Mouse (Mus musculus) stomach, postnatal 0 days (tissue): Measurements from ENCODE around the gene N4bp2l2. TPM values are rescaled to one million over a fixed set of nuclear protein-coding genes. Genes with fewer than 3 reads are reported as not detected.

Experiments used
- ATAC-seq: fragments of 200-750 bp; cut with Nextera tagmentation; 2 replicates; pipeline ENCODE4 v1.8.0; 2017; ENCODE audit not compliant: low FRiP score, low TSS enrichment
- DNase-seq: peaks from one replicate; pipeline ENCODE4 v3.0.0-alpha.2; 2016; ENCODE audit warnings: low spot score
- H3K27ac ChIP-seq: fragments of 300-500 bp; sonication (generic); replicated peaks from 2 replicates; pipeline ENCODE4 v1.5.1; 2014; ENCODE audit warnings: mild to moderate bottlenecking, control low read depth
- H3K27me3 ChIP-seq: fragments of 300-500 bp; sonication (generic); 2 replicates; pipeline ENCODE4 v1.6.1; 2014; ENCODE audit warnings: low read length; ENCODE audit not compliant: control insufficient read depth, insufficient read depth
- H3K36me3 ChIP-seq: fragments of 300-500 bp; sonication (generic); 2 replicates; pipeline ENCODE4 v1.6.1; 2014; ENCODE audit warnings: low read length, mixed read lengths; ENCODE audit not compliant: control insufficient read depth, insufficient read depth
- H3K4me1 ChIP-seq: fragments of 300-500 bp; sonication (generic); replicated peaks from 2 replicates; pipeline ENCODE4 v1.6.1; 2014; ENCODE audit warnings: antibody characterized with exemption; ENCODE audit not compliant: control insufficient read depth, insufficient read depth
- H3K4me2 ChIP-seq: fragments of 300-500 bp; sonication (generic); replicated peaks from 2 replicates; pipeline ENCODE4 v1.6.1; 2014; ENCODE audit warnings: low read depth, mild to moderate bottlenecking, control low read depth, moderate library complexity
- H3K4me3 ChIP-seq: fragments of 300-500 bp; sonication (generic); 2 replicates; pipeline ENCODE4 v1.5.1; 2014; ENCODE audit warnings: low read depth, low read length, control low read depth
- H3K9ac ChIP-seq: fragments of 300-500 bp; sonication (generic); 2 replicates; pipeline ENCODE4 v1.6.1; 2014; ENCODE audit warnings: mild to moderate bottlenecking, low read length, control low read depth, mixed read lengths
- H3K9me3 ChIP-seq: fragments of 300-500 bp; sonication (generic); 2 replicates; pipeline ENCODE4 v1.6.1; 2016; ENCODE audit warnings: low read length; ENCODE audit not compliant: control insufficient read depth
- CTCF ChIP-seq: IDR thresholded peaks from 2 replicates; pipeline ENCODE4 v1.5.1; 2016; ENCODE audit warnings: antibody characterized with exemption, low read depth, mild to moderate bottlenecking, moderate library complexity
- EP300 ChIP-seq: optimal IDR thresholded peaks from 2 replicates; pipeline ENCODE3; 2016; ENCODE audit warnings: antibody characterized with exemption
- WGBS: fragments of 180-500 bp; shearing (Covaris S2); extraction: QIAGEN DNeasy Blood & Tissue Kit; methylation state at CpG from one replicate; pipeline ENCODE4 v1.1.7; 2014; 5-methylcytosine and 5-hydroxymethylcytosine counted together
- polyA plus RNA-seq: library from polyadenylated mRNA; unstranded; fragments of >200 nt; fragmentation: Nextera tagmentation; extraction: Ambion mirVana; gene quantifications from 2 replicates; pipeline ENCODE4 v1.2.1, GENCODE M21; 2015

Gene N4bp2l2
- polyA plus RNA-seq, 1 experiment from 2014 or later: 32.1 TPM

DNA sequence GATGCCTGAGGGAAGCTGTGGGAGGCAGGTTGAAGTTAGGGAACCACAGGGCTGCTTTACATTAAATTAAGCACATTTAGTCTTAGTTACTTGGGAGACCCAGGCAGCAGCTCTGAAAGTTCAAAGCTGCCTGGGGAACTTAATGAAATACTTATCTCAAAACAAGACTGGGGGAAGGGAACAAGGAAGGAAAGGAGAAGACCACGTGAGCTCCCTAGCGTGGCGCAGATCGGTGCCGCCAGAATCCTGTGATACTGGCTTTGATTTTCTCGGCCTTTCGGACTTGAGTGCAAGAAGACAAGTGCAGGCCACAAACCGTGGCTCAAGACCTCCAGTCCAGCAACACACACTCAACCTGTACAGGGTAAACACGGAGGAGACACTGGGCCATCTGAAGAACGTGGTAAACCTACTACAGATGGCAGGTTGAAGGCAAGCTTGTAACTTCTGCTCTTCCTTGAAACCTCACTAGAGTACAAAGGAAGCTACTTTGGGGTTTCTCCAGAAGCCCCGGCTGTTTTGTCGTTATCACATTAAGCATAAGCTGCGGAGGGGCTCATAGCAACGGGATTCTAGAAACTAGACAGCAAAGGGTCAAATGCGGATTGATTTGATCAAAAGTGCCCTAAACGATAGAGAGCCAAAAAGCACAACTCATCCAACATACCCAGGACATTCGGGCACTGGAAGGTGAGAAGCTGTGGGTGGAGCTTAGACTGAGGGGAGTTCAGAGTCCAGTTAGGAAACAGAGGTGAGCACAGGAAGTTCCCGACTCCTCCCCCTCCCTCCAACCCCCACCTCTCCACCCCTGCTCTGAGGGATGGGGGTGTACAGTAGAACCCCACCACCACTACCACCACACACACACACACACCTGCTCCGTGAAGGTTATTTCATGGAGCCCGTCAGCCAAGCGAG is 67.5 kb downstream of the N4bp2l2 start:
- Histone ChIP-seq H3K9ac (no peak overlapping the region), H3K27ac (no peak overlapping the region), H3K4me2 (no peak overlapping the region), H3K4me1 (no peaks in the 10 kb centered on the region), H3K9me3 (no peaks in the 10 kb centered on the region), H3K36me3 (no peaks in the 10 kb centered on the region), H3K4me3 (no peak overlapping the region), H3K27me3 (no peaks in the 10 kb centered on the region)
- DNase-seq (peak; percentile 51), ATAC-seq (peak; percentile 41)
- TF ChIP-seq EP300: no peak
- TF ChIP-seq CTCF: no peak
- 60% methylated on average over 21 of the region's 21 CpGs for WGBS

DNA sequence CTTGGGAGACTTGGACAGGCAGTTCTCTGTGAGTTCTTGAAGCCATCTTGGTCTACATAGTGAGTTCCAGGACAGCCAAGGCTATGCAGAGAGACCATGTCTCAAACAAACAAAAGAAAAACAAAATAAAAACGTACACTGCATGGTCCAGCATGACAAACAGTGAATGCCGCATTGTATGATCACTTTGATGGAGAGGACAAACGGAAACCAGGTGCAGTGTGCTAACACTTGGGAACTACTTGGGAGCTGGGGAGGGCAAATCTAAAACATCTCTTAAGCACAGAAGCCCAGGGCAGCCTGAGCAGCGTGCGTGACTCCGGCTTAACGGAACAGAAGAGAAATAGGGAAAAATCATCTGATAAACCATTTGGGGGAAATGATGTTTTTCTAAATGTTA is 68.9 kb downstream of the N4bp2l2 start, which contains the start of gene N4bp2l1:
Gene N4bp2l1 (minus strand): TSS at position 101 of the 400 bp plus-strand sequence.
- 84% methylated on average over 7 of the region's 7 CpGs for WGBS
- TF ChIP-seq CTCF (no peak), EP300 (no peak)
- DNase-seq (no peak), ATAC-seq (no peak)
- H3K4me1 ChIP-seq: no peaks in the 10 kb centered on the region
- H3K27ac ChIP-seq: no peak within 1 kb of the TSS
- H3K9ac ChIP-seq: no peak within 1 kb of the TSS
- H3K9me3 ChIP-seq: no peaks in the 10 kb centered on the region
- no peak within 1 kb of the TSS for H3K4me2 ChIP-seq
- no peaks in the 10 kb centered on the region for H3K36me3 ChIP-seq
- no peak within 1 kb of the TSS for H3K4me3 ChIP-seq
- no peaks in the 10 kb centered on the region for H3K27me3 ChIP-seq

DNA sequence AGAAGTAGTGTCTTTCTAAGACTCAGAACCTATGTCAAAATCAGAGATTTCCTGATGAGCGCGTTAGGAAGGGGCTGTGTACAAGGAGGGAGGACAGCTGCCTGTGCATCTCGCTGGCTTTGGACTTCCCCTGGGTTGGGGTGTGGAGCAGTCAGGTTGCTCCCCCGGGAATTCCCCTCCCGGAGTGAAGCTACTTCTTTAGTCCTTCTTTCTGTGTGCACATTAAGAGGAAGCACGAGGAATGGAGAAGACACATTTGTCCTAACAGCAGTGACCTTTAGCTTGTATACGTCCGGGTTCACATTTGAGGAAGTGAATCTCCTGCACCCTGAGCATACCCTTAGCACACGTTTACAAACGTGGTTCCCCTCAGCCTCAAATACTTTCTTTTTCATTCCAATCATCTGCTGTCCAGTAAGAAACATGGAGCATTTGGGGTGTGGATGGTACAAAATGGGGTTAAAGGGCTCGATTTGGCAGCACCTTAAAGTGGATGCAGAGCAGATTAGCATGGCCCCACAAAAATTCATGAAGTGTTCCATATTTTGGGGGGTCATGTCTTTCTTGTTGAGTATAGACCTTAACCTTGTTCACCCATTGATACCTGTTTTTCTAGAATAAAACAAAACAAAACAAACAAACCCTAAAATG is 70.5 kb downstream of the N4bp2l2 start:
- TF ChIP-seq EP300 (no peak), CTCF (no peak)
- no peak overlapping the region for H3K27ac ChIP-seq
- H3K9ac ChIP-seq: no peak overlapping the region
- 55% methylated on average over 11 of the region's 11 CpGs for WGBS
- H3K4me3 ChIP-seq: no peak overlapping the region
- no peak overlapping the region for H3K4me2 ChIP-seq
- H3K4me1 ChIP-seq: no peaks in the 10 kb centered on the region
- no peaks in the 10 kb centered on the region for H3K27me3 ChIP-seq
- no peaks in the 10 kb centered on the region for H3K9me3 ChIP-seq
- H3K36me3 ChIP-seq: no peaks in the 10 kb centered on the region; the same call in 1 of the 2 replicates
- ATAC-seq (no peak), DNase-seq (no peak)

DNA sequence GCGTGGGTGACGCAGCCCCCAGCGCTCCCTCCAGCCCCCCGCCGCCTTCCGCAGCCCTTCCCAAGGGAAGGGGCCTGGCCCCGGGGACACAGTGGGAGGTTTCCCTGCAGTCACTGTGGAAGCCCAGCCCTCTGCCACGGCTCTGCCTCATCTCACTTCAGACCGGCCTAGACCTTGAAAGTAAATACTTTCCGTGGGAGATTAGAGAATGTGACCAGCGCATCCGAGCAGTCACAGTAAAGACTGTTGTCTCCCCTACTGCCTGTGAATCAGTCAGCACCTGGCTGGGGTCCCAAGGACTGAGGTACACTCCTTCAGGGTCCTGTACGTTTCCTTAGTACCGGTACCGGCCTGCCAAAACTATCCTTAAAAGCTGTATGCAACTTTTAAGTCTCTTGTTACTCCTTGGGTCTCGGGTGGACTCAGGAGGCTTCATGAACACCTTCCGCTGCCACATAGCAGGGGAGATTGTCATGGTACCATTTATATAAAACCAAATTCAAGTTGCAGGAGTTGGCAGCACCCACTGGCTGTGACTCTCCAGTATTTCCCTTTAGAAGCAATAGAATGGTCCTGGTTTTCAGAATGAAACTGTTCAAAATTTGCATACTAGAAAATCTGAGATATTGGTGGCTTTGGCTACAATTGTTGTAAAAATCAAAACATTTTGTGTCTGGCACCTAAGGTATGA is 71.2 kb downstream of the N4bp2l2 start:
- DNase-seq: no peak
- H3K27ac ChIP-seq: peak overlapping the region; percentile 84
- H3K36me3 ChIP-seq: no peaks in the 10 kb centered on the region; the same call in 1 of the 2 replicates
- no peaks in the 10 kb centered on the region for H3K9me3 ChIP-seq
- H3K4me2 ChIP-seq: peak overlapping the region; percentile 99
- 11% methylated on average over 14 of the region's 17 CpGs for WGBS
- no peak for TF ChIP-seq EP300
- no peak for TF ChIP-seq CTCF
- peak; percentile 62 for ATAC-seq
- H3K4me3 ChIP-seq: peak overlapping the region; percentile 87
- peak overlapping the region; percentile 74 for H3K9ac ChIP-seq
- H3K27me3 ChIP-seq: no peaks in the 10 kb centered on the region
- no peaks in the 10 kb centered on the region for H3K4me1 ChIP-seq

DNA sequence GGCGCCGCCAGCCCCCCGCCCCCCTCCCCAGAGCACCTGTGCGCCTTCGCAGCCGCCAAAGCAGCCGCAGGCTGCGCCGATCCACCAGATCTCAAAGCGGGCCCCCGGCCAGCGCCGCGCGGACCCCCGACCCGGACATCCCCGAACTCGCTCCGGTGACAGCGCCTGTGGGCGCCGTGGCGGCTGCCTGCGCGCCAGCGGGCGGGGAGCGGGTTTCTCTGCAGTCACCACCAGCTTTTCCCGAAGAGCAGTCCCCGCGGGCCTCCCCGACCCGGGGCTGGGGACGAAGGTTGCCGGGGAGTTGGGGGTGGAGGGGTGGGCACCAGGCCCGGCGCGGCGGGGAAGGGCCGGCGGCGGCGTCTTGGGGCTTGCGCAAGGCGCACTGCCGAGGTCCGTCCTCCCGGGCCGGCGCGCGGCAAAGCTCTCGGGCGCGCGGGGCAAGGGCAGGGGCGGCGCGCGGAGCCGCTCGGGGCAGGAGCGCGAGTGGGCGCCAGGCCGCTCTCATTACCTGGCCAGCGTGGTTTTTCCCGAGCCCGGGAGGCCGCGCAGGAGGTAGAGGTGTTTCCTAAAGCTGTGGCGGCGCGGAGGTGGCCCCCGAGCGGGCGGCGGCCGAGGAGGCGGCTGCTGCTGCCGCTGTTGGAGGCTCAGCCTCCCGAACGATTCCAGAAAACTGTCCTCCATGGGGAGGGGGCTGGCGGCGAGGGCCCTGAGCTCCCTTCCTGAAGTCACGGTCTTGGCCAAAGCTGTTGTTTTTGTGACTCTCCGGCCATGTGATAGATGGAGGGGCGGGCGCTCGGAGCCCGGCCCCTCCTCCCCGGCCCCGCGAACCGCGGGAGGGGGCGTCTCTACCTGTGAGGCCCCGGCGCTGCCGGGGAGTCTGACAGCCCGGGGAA is 72.0 kb downstream of the N4bp2l2 start:
- Histone ChIP-seq H3K4me3 (peak overlapping the region; percentile 87), H3K4me1 (no peaks in the 10 kb centered on the region), H3K4me2 (peak overlapping the region; percentile 99), H3K27ac (peak overlapping the region; percentile 84), H3K36me3 (no peaks in the 10 kb centered on the region; the same call in 1 of the 2 replicates), H3K9ac (peak overlapping the region; percentile 74), H3K9me3 (no peaks in the 10 kb centered on the region), H3K27me3 (no peaks in the 10 kb centered on the region)
- peak; percentile 74 for ATAC-seq
- under 1% methylated on average over 88 of the region's 102 CpGs for WGBS
- peak; percentile 66 for DNase-seq
- TF ChIP-seq EP300: no peak
- TF ChIP-seq CTCF: no peak
